Mouse (Mus musculus) urinary bladder, adult 18-20 months (tissue): ENCODE data around the gene Jazf1.
A peak's percentile ranks its signal among the peaks of the same experiment; 100 is the strongest.

Experiments
- DNase-seq, 2 experiments: peaks; one replicate each; pipeline ENCODE4 v3.0.0; 2022; ENCODE audit warnings: low spot score in 2 of 2, mixed read lengths in 2 of 2

Jazf1 gene

DNA sequence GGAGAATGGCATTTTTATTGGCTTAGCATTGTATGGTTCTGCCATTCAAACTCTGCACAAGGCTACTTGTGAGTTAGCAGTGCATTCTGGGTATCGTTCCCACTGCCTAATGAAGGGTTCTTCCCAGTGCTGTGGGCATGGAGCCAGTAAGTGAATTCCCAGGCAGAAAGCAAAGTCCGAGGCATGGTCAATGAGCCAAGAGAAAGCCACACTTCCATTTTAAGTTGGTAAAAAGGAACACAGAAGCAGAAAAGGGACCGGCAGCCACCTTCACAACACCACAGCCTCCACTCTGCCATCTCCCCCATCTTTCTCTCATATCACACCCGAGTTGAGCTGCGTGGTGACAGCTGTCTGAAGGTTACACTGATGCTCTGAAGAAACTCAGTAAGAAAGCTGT is 217.4 kb downstream of the Jazf1 start:
- DNase-seq = no peak

DNA sequence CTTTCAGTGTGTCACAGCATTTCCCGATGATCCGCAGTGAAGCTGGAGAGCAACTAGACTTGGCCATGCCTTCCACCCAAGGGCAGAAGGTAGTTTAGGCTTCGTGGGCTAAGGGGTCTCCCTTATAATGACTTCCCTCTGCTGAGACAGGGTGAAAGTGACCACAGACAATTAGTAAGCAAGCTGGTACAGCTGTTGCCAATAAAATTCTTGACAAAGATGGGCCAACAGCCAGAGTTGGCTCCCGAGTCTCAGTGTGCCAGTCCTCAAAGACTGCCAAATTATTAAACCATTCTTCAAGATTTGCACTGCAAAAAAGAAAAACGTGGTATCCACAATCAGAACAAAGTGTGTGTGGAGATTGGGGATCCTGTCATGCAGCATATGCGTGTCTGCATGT is 220.2 kb downstream of the Jazf1 start:
- no peak for DNase-seq

DNA sequence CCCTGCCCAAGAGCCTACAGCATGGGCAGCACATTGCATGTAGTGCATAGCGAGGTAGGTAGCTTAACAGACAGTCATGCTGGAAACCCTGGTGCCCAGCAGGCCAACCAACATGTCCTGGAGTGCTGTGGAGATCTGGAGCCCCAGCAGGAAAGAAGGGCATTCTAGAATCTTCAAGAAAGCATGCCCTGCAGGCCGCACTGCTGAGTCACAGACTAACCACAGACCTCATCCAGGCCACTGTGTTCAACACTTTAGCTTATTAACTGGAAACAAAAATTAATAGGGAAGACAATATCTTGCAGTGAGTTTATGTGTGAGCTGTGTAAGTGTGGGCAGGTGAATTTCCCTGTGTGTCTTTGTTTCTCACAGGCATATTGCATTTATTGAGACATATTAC is 222.1 kb downstream of the Jazf1 start:
- DNase-seq = no peak

- DNase-seq = no peak
Measured at GRCm38 (mm10) chr6:52844741-52845140, 223.7 kb downstream of the Jazf1 start.

DNA sequence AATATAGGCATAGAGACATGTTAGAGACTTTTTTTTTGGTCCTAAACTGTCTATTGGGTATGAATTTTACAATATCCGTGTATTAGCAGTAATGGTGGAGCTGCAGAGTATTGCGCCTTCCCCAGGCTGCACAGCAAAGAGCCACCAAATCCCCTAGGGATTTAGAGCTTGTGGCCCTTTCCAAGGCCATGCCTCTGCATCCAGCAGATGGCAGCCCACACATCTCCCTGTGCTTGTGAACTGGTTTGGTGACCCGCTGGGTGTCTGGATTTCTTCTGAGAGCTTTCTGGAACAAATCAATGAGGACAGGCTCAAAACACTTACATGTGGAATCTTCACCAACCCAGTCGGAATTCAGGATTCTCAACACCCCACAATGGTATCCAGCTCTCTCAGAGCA is 225.4 kb downstream of the Jazf1 start:
- DNase-seq = no peak

GRCm38 (mm10) chr6:52842598-52842997 is 225.8 kb downstream of the Jazf1 start:
- DNase-seq = no peak

DNA sequence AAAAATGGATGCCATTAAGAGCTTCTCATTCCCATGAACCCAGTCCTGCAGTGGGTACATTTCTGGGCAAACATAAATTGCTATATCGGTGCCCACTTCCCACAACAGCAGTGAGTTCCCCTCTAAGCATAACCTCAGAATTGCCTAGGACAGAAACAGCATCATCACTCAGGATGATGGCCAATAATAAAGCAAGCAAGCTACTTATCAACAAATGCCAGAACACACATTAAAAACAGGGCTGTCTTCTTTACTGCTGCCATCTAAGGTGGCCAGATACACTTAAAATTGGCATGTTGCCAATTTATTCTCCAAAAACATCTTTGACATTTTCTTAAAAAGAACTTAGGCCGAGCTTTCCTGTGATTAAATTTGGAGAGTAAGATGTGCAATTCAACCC is 226.8 kb downstream of the Jazf1 start:
- no peak for DNase-seq

GRCm38 (mm10) chr6:52840589-52841044 is 227.8 kb downstream of the Jazf1 start:
- no peak for DNase-seq

GRCm38 (mm10) chr6:52838691-52839090 is 229.7 kb downstream of the Jazf1 start:
- peak; percentile 72 to 80 for DNase-seq

DNA sequence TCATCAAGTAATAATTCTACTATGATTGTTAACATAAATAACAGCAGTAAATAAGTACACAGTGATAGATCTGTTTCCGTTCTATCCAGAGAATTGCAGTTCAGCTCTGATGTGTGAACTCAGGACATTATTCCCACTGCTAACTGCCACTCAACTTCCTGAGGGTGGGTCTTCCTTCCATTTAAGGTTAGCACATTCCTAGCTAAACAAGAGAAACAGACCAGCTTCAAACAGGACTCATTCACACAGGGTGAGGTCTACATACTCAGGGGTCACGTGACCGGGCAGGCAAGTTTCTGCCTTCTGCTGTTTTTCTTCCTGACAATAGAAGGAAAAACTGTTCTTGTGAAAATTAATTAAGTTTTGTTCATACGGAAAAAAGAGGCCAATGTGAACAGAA is 230.6 kb downstream of the Jazf1 start:
- no peak for DNase-seq

DNA sequence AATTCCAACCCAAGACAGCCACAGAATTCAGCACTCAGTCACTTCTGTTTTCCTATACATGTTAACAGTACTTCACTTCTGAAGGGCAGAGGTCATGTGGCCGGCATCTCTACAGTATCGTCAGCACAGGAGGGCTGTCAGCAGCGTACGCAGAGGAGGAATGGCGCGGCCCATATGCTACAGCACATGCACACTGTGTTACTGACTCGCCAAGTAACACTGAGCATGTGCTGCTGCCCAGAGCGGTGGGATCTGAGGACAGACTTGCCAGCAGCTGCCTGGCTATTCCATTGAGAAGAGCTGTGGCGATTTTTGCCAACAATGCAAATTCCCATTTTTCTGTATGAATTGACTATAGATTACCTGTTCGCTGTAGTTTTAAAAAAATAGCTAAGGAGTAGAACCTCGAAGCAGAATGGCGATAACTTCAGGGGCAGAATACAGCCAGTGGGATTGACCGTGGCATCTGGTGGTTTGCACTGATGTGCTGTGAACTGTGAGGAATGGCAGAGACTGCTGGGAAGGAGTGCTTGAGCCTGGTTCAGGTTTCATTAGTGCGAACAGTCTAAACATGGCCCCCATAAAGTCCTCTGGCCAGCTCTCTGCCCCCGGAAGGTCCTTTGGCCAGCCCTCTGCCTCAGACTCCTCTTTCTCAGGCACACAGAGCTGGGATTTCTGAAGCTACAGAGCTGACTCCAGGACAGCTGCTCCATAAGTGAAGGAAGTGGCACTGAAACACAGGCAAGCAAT is 232.1 kb downstream of the Jazf1 start:
- no peak for DNase-seq

DNA sequence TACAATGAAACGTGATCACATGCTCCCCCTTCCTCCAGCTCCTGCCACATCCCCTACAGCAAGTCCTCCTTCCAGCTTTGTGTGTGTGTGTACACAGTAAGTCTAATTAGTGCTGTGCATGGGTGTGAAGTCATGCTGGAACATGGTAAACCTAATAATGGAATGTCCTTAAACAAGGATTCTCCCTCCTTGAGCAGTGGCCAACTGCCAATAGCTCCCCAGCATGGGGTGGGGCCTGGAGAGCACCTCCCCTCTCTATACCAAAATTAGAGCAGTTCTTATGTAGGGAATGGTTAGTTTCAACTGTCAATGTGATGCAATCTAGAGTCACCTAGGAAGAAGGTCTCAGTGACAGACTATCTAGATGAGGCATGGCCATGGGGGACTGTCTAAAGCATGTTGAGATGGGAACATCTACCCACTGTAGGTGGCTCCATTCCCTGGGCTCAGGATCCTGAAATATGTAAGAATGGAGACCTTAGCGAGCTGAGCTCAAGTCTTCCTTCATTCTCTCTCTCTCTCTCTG is 240.6 kb downstream of the Jazf1 start:
- DNase-seq = no peak

GRCm38 (mm10) chr6:52825535-52825934 is 242.9 kb downstream of the Jazf1 start:
- DNase-seq = peak; percentile 46 to 82

- DNase-seq = no peak
Measured at GRCm38 (mm10) chr6:52824977-52825482, 243.4 kb downstream of the Jazf1 start.

DNA sequence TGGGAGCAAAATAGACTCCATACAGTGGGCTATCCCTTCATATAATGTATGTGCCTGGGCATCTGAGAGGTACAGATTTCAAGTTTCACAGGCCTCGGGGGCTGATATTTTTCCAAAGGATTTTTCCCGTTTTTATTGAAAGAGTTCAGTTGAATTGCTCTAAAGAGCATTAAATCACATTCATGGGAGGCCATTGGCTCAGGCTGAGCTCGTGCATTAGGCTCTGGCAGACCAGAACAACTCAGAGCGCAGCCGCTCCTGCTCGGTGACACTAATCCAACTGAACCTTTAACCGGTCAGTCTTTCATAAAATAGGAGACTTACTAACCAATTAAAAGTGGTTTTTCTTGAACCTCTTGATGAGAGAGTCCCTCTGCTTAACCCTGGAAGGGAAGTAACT is 245.4 kb downstream of the Jazf1 start:
- DNase-seq = no peak

DNA sequence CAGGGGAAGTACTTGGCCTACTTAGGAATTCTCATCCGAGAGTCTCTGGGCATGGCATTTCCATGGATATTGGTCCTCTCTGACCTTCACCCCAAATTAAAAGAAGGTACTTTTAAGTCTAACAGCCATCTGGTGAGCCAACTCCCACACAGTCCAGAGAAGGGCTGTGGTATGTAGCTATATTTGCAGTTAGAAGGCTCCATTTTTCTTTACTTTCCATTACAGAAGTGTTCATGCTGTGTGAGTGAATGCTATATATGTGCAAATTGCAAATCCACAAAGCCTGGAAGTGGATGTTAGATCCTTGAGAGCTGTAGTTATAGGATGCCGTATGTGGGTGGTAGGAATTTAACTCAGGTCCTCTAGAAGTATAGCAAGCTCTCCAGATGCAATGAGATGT is 245.8 kb downstream of the Jazf1 start:
- no peak for DNase-seq

DNA sequence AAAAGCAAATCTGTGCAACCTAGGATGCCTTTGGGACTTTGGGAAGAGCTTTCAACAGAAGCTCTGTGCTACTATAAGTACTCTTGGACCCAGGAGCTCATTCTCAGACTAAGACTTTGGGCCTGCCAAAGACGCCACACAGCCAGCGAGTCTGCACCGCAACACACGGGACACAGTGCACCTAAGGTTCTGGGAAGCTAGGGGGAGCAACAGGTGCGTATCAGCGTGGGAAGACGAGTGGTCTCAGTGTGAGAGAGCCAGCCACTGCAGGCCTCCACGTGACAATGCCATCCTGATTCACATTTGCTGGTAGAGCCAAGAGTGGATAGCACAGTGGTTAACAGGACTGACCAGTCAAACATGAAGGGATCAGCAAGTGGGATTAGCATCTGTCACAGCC is 249.1 kb downstream of the Jazf1 start:
- DNase-seq = no peak

GRCm38 (mm10) chr6:52818041-52818440 is 250.4 kb downstream of the Jazf1 start:
- no peak for DNase-seq

GRCm38 (mm10) chr6:52817203-52817874 is 251.1 kb downstream of the Jazf1 start:
- no peak for DNase-seq

GRCm38 (mm10) chr6:52805237-52805856 is 263.1 kb downstream of the Jazf1 start:
- no peak for DNase-seq

- DNase-seq = peak in 1 of 2 experiments; percentile 22
Measured at GRCm38 (mm10) chr6:52802181-52802580, 266.2 kb downstream of the Jazf1 start.

DNA sequence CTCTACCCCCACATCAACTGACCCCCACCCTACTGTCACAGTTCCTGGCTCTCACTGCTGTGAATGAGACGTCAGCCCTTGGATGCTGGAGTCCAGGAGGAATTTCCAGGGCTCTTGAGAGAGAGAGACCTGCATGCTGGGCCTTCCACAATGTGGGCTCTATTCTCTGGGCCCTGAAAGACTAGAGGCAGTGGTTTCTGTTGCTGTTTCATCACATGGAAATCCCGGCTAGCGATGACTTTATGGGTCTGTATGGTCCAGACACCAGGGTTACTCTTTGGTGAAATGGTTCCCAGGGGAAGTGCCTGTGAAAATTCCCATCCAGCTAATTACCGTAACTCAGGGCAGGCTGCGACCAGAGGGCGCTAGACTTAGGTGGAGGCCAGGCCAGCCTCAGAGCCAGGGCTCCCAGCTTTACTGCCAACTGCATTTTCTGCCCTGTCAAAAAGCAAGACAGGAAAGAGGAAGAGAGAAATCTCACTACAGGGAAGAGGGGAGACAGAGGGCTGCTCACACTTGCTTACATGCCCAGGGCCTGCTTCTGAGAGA is 271.1 kb downstream of the Jazf1 start:
- no peak for DNase-seq
